Mouse (Mus musculus): ENCODE data around the gene Olfr1259. TPM values are rescaled to one million over a fixed set of nuclear protein-coding genes. Genes with fewer than 3 reads are reported as not detected.
"Not testable (repeated sequence)": the region's sequence is repeated elsewhere in the genome, so short reads cannot be mapped to it uniquely, and the experiment has no call there.

Gene Olfr1259
- not detected in 2 replicates for polyA plus RNA-seq (2015; fragmentation: Nextera tagmentation; extraction: Ambion mirVana)

DNA sequence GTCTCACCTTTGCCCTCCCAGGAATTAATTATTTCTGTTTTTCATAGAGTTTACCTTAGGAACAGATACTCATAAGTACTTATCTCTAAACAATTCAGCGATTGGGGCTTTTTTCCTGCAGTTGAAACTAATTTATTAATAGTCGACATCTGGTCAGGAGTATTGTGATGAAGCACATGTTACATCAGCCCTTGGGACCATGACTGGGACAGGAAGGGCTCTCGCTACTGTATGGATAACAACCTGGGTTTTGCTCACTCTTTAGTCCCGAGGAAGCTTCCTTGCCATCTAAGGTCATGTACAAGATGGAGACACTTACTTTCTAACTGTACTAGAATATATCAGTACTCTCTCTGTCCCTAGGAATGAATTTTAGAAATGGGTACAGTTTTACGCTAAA, at the start of gene Olfr1259:
Gene Olfr1259, minus strand, starts transcription at position 101 of the 400 bp plus-strand sequence.
- TF ChIP-seq CTCF (IDR thresholded peaks at IDR 0.05; ENCODE audit: low read depth) (no peak), EP300 (IDR thresholded peaks at IDR 0.05; ENCODE audit: low read depth) (no peak)
- no peak for DNase-seq
- WGBS (ENCODE audit: insufficient replicate concordance): 74% methylated on average over 5 of the region's 5 CpGs

DNA sequence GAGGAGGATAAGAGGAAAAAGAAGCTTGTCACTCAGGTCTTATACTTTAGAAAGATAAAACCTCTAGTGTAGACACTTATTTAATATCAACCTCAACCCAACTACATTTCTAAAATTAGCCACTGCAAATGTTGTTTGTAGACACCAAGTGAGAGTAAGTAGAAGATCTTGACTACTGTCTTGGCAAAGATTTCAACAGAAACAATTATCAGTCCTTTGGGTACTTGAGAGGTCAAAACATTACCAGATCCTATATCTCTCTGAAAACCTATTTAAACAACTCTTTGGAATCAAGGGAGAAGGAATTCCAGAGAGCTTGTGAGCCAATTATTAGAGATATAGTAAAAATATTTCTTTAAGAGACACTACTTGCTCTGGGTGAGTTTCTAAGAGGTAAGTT, 42.5 kb upstream of the Olfr1259 start, which contains the start of gene Olfr1261:
Gene Olfr1261, plus strand, starts transcription at position 301 of the 400 bp plus-strand sequence.
- no peak for TF ChIP-seq EP300 (IDR thresholded peaks at IDR 0.05; ENCODE audit: low read depth)
- TF ChIP-seq CTCF (IDR thresholded peaks at IDR 0.05; ENCODE audit: low read depth): no peak
- ATAC-seq: no peak
- Histone ChIP-seq H3K4me3 (ENCODE audit: low read depth, low read length) (no peak within 1 kb of the TSS), H3K9ac (replicated peaks) (no peak within 1 kb of the TSS), H3K27ac (ENCODE audit: low read depth) (no peak within 1 kb of the TSS), H3K9me3 (ENCODE audit: low read length) (no peaks in the 10 kb centered on the region), H3K4me2 (ENCODE audit: low read depth, low read length) (no peak within 1 kb of the TSS), H3K36me3 (replicated peaks; ENCODE audit: insufficient read depth, low read length) (no peaks in the 10 kb centered on the region), H3K4me1 (ENCODE audit: insufficient read depth) (no peaks in the 10 kb centered on the region), H3K27me3 (ENCODE audit: insufficient read depth, low read length) (no peaks in the 10 kb centered on the region)
- DNase-seq: no peak

More for the DNA sequence above, at the start of gene Olfr1259:
- ATAC-seq: no peak
- H3K4me2 ChIP-seq (ENCODE audit: low read depth, low read length): no peak within 1 kb of the TSS
- H3K36me3 ChIP-seq (replicated peaks; ENCODE audit: insufficient read depth, low read length): no peaks in the 10 kb centered on the region
- H3K4me1 ChIP-seq (ENCODE audit: insufficient read depth): no peaks in the 10 kb centered on the region
- no peaks in the 10 kb centered on the region for H3K27me3 ChIP-seq (ENCODE audit: insufficient read depth, low read length)
- H3K9me3 ChIP-seq (ENCODE audit: low read length): no peaks in the 10 kb centered on the region
- no peak within 1 kb of the TSS for H3K27ac ChIP-seq (ENCODE audit: low read depth)
- H3K4me3 ChIP-seq (ENCODE audit: low read depth, low read length): no peak within 1 kb of the TSS
- no peak within 1 kb of the TSS for H3K9ac ChIP-seq (replicated peaks)

DNA sequence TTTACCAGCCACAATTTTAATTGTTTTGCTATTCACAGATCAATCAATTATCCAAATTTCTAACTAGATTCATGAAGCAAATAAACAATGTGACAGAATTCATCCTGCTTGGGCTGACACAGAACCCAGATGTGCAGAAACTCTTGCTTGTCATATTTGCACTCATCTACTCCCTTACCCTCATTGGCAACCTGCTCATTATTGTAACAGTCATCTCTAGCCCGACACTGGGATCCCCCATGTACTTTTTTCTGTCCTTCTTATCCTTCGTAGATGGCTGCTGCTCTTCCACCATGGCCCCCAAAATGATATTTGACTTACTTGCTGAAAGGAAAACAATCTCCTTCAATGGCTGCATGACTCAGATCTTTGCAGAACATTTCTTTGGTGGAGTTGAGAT, 29.2 kb upstream of the Olfr1259 start:
- no peak for TF ChIP-seq CTCF (IDR thresholded peaks at IDR 0.05; ENCODE audit: low read depth)
- TF ChIP-seq EP300 (IDR thresholded peaks at IDR 0.05; ENCODE audit: low read depth): no peak
- no peak for DNase-seq
- Histone ChIP-seq H3K36me3 (replicated peaks; ENCODE audit: insufficient read depth, low read length) (no peaks in the 10 kb centered on the region), H3K4me2 (ENCODE audit: low read depth, low read length) (no peak overlapping the region), H3K4me3 (ENCODE audit: low read depth, low read length) (no peak overlapping the region), H3K4me1 (ENCODE audit: insufficient read depth) (no peaks in the 10 kb centered on the region), H3K27me3 (ENCODE audit: insufficient read depth, low read length) (no peaks in the 10 kb centered on the region), H3K9ac (replicated peaks) (no peak overlapping the region), H3K9me3 (ENCODE audit: low read length) (no peaks in the 10 kb centered on the region), H3K27ac (ENCODE audit: low read depth) (no peak overlapping the region)
- 76% methylated on average over 2 of the region's 2 CpGs for WGBS (ENCODE audit: insufficient replicate concordance)
- ATAC-seq: no peak

DNA sequence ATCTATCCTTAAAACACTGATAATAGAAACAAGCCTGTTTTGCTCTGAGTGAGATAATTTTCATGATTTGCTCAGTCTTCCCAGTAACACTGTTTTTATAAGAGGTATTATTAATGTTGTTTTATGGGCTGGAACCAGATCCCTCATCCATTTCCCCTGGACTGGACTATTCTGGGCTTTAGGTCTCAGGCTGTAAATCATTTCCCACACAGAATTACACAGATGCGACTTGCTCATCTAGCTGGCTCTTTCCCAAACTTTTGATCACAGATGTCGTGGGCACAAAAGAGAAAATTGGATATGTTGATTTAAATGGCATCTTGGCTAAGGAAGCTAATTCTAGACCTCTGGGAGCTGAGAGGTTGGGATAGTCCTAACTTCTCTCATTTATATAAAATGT, 25.7 kb upstream of the Olfr1259 start, which contains the start of gene Olfr1260:
Gene Olfr1260, plus strand, starts transcription at position 157 of the 400 bp plus-strand sequence.
- no peak for TF ChIP-seq EP300 (IDR thresholded peaks at IDR 0.05; ENCODE audit: low read depth)
- TF ChIP-seq CTCF (IDR thresholded peaks at IDR 0.05; ENCODE audit: low read depth): no peak
- Histone ChIP-seq H3K4me3 (ENCODE audit: low read depth, low read length) (no peak within 1 kb of the TSS), H3K36me3 (replicated peaks; ENCODE audit: insufficient read depth, low read length) (no peaks in the 10 kb centered on the region), H3K9me3 (ENCODE audit: low read length) (no peaks in the 10 kb centered on the region), H3K4me1 (ENCODE audit: insufficient read depth) (no peaks in the 10 kb centered on the region), H3K9ac (replicated peaks) (no peak within 1 kb of the TSS), H3K27ac (ENCODE audit: low read depth) (no peak within 1 kb of the TSS), H3K4me2 (ENCODE audit: low read depth, low read length) (no peak within 1 kb of the TSS), H3K27me3 (ENCODE audit: insufficient read depth, low read length) (no peaks in the 10 kb centered on the region)
- ATAC-seq (no peak), DNase-seq (no peak)
- 56% methylated on average over 2 of the region's 2 CpGs for WGBS (ENCODE audit: insufficient replicate concordance)

DNA sequence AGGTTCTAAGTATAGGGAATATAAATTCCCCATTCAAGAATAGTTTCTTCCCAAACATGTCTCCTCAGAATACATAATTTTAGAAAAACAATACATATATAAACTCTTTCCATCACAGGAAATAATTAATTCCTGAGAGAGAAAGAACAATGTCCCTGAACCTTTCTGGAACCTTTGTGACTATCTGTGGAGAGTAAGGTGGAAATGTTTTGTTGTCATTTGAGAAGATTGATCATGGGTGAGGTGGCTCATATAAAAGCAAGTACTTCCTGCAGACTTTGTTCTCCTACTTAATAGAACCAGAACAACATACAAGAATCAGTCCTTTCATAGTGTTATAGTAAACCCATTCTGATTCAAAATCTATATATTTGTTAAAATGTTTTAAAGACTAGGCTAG, 21.5 kb downstream of the Olfr1259 start, which contains the start of gene Olfr1258:
Gene Olfr1258, plus strand, starts transcription at position 301 of the 400 bp plus-strand sequence.
- no peak within 1 kb of the TSS for H3K9ac ChIP-seq (replicated peaks)
- H3K27ac ChIP-seq (ENCODE audit: low read depth): no peak within 1 kb of the TSS
- DNase-seq: no peak
- TF ChIP-seq CTCF (IDR thresholded peaks at IDR 0.05; ENCODE audit: low read depth): no peak
- TF ChIP-seq EP300 (IDR thresholded peaks at IDR 0.05; ENCODE audit: low read depth): no peak
- no peaks in the 10 kb centered on the region for H3K9me3 ChIP-seq (ENCODE audit: low read length)
- H3K4me2 ChIP-seq (ENCODE audit: low read depth, low read length): no peak within 1 kb of the TSS
- no peak for ATAC-seq
- no peaks in the 10 kb centered on the region for H3K36me3 ChIP-seq (replicated peaks; ENCODE audit: insufficient read depth, low read length)
- H3K4me3 ChIP-seq (ENCODE audit: low read depth, low read length): no peak within 1 kb of the TSS
- H3K27me3 ChIP-seq (ENCODE audit: insufficient read depth, low read length): no peaks in the 10 kb centered on the region
- H3K4me1 ChIP-seq (ENCODE audit: insufficient read depth): no peaks in the 10 kb centered on the region

DNA sequence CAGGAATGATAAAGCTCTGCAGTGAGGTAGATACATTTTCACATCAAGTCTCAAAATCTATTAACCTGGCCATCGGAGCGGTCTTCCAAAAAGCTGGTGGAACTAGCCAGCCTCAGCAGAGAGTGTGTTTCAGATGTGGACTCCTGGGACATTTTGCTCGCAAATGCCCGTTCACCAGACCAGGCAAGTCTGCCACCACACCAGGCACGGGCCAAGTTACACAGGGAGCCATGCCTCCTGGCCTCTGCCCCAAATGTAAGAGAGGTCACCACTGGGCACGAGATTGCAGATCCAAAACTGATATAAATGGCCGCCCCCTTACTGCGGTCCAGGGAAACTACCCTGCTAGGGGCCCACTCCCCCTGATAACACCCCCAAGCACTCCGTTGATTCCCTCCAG, 35.8 kb downstream of the Olfr1259 start:
- H3K4me3 ChIP-seq (ENCODE audit: low read depth, low read length); H3K36me3 ChIP-seq (replicated peaks; ENCODE audit: insufficient read depth, low read length); H3K27ac ChIP-seq (ENCODE audit: low read depth); ATAC-seq; H3K4me1 ChIP-seq (ENCODE audit: insufficient read depth); H3K9me3 ChIP-seq (ENCODE audit: low read length); DNase-seq; H3K4me2 ChIP-seq (ENCODE audit: low read depth, low read length); H3K27me3 ChIP-seq (ENCODE audit: insufficient read depth, low read length); H3K9ac ChIP-seq (replicated peaks): not testable (repeated sequence)
- WGBS (ENCODE audit: insufficient replicate concordance): 81% methylated on average over 8 of the region's 9 CpGs

Other genes with a start within 250 kb of the Olfr1259 start
- not detected in 2 replicates for gene Olfr1252, start 223.7 kb downstream of the Olfr1259 start, polyA plus RNA-seq (2015; fragmentation: Nextera tagmentation; extraction: Ambion mirVana)
- gene Olfr1253, start 191.6 kb downstream of the Olfr1259 start, polyA plus RNA-seq (2015; fragmentation: Nextera tagmentation; extraction: Ambion mirVana): not detected in 2 replicates
- not detected in 2 replicates for gene Olfr1254, start 155.0 kb downstream of the Olfr1259 start, polyA plus RNA-seq (2015; fragmentation: Nextera tagmentation; extraction: Ambion mirVana)
- gene Olfr1255, start 136.6 kb downstream of the Olfr1259 start, polyA plus RNA-seq (2015; fragmentation: Nextera tagmentation; extraction: Ambion mirVana): not detected in 2 replicates
- not detected in 2 replicates for gene Olfr1256, start 107.1 kb downstream of the Olfr1259 start, polyA plus RNA-seq (2015; fragmentation: Nextera tagmentation; extraction: Ambion mirVana)
- gene Olfr48, start 100.5 kb downstream of the Olfr1259 start, polyA plus RNA-seq (2015; fragmentation: Nextera tagmentation; extraction: Ambion mirVana): not detected in 2 replicates
- not detected in 2 replicates for gene Olfr1257, start 70.2 kb downstream of the Olfr1259 start, polyA plus RNA-seq (2015; fragmentation: Nextera tagmentation; extraction: Ambion mirVana)
- gene Olfr1258, start 21.4 kb downstream of the Olfr1259 start, polyA plus RNA-seq (2015; fragmentation: Nextera tagmentation; extraction: Ambion mirVana): not detected in 2 replicates
- gene Olfr1260, start 25.7 kb upstream of the Olfr1259 start, polyA plus RNA-seq (2015; fragmentation: Nextera tagmentation; extraction: Ambion mirVana): not detected in 2 replicates
- gene Olfr1261, start 42.6 kb upstream of the Olfr1259 start, polyA plus RNA-seq (2015; fragmentation: Nextera tagmentation; extraction: Ambion mirVana): not detected in 2 replicates
- not detected in 2 replicates for gene Olfr1262, start 51.5 kb upstream of the Olfr1259 start, polyA plus RNA-seq (2015; fragmentation: Nextera tagmentation; extraction: Ambion mirVana)
- gene Olfr1263, start 63.5 kb upstream of the Olfr1259 start, polyA plus RNA-seq (2015; fragmentation: Nextera tagmentation; extraction: Ambion mirVana): not detected in 2 replicates
- not detected in 2 replicates for gene Olfr1264, start 76.9 kb upstream of the Olfr1259 start, polyA plus RNA-seq (2015; fragmentation: Nextera tagmentation; extraction: Ambion mirVana)
- not detected in 2 replicates for gene Olfr1265, start 86.7 kb upstream of the Olfr1259 start, polyA plus RNA-seq (2015; fragmentation: Nextera tagmentation; extraction: Ambion mirVana)
- gene Olfr140, start 114.9 kb upstream of the Olfr1259 start, polyA plus RNA-seq (2015; fragmentation: Nextera tagmentation; extraction: Ambion mirVana): not detected in 2 replicates
- gene Olfr1269, start 172.7 kb upstream of the Olfr1259 start, polyA plus RNA-seq (2015; fragmentation: Nextera tagmentation; extraction: Ambion mirVana): not detected in 2 replicates
- gene Olfr32, start 193.6 kb upstream of the Olfr1259 start, polyA plus RNA-seq (2015; fragmentation: Nextera tagmentation; extraction: Ambion mirVana): not detected in 2 replicates
- gene Olfr1270, start 204.4 kb upstream of the Olfr1259 start, polyA plus RNA-seq (2015; fragmentation: Nextera tagmentation; extraction: Ambion mirVana): not detected in 2 replicates

All from liver, postnatal 0 days (tissue).